Mouse (Mus musculus): ENCODE data around the gene Acp6.

- TF ChIP-seq CTCF (IDR thresholded peaks at IDR 0.05; ENCODE audit: low read depth) (no peak), EP300 (IDR thresholded peaks at IDR 0.05; ENCODE audit: low read depth) (no peak)
These were observed 20.3 kb downstream of the Acp6 start for GRCm38 (mm10) chr3:97178885-97179284.

Data from liver, embryonic 14.5 days (tissue).